ENCODE assay signal across 8 mouse cellular contexts in genomic region chr6:50536461-50536892, GRCm38 (mm10). TPM values are rescaled to one million over a fixed set of nuclear protein-coding genes. Genes with fewer than 3 reads are reported as not detected.
DNase-seq lines count a peak whose midpoint lies in the region; ATAC-seq and TF ChIP-seq lines count a peak whose summit lies in the region.

No protein-coding gene starts in this region.

- H3K4me3 ChIP-seq in bone marrow, adult 2 months (replicated peaks; ENCODE audit: control insufficient read depth, low read depth, low read length) = no peak overlapping the region
- no peak overlapping the region for H3K4me3 ChIP-seq in embryonic facial prominence, embryonic 15.5 days (replicated peaks)
- H3K4me3 ChIP-seq in heart, embryonic 10.5 days = no peak overlapping the region
- H3K4me3 ChIP-seq in kidney, embryonic 15.5 days (replicated peaks) = no peak overlapping the region
- no peak overlapping the region for H3K4me3 ChIP-seq in liver, embryonic 11.5 days (ENCODE audit: low read depth, low read length)
- H3K4me3 ChIP-seq in stomach, embryonic 14.5 days (ENCODE audit: low read depth, low read length) = no peak overlapping the region

- no peak overlapping the region for H3K9ac ChIP-seq in embryonic facial prominence, embryonic 15.5 days
- H3K9ac ChIP-seq in kidney, embryonic 15.5 days = no peak overlapping the region
- H3K9ac ChIP-seq in liver, embryonic 11.5 days (ENCODE audit: low read depth, low read length) = no peak overlapping the region
- H3K9ac ChIP-seq in stomach, embryonic 14.5 days (replicated peaks; ENCODE audit: low read depth, low read length) = no peak overlapping the region

- TF ChIP-seq POLR2A in bone marrow, adult 2 months (IDR thresholded peaks at IDR 0.05; ENCODE audit: borderline replicate concordance, control insufficient read depth, low read depth, low read length) = no peak

- ATAC-seq in embryonic facial prominence, embryonic 15.5 days (ENCODE audit: insufficient number of reproducible peaks, low FRiP score, low TSS enrichment, low read depth) = peak; percentile 48; the same call in 1 of the 2 replicates
- ATAC-seq in kidney, embryonic 15.5 days (replicated peaks; ENCODE audit: low FRiP score) = peak; percentile 69
- peak; percentile 47; the same call in 1 of the 2 replicates for ATAC-seq in liver, embryonic 11.5 days (replicated peaks; ENCODE audit: low FRiP score)
- ATAC-seq in stomach, embryonic 14.5 days (ENCODE audit: insufficient number of reproducible peaks, insufficient read depth, low FRiP score, low read depth) = peak; percentile 60; the same call in 1 of the 2 replicates

- DNase-seq in A20 (ENCODE audit: low read depth, low spot score) = peak; percentile 80
- peak; percentile 89 for DNase-seq in heart, embryonic 10.5 days (ENCODE audit: low spot score)
- DNase-seq in liver, embryonic 11.5 days (ENCODE audit: low spot score) = peak; percentile 70
- DNase-seq in naive thymus-derived CD4-positive, alpha-beta T cell, adult 2 months (ENCODE audit: low read depth) = peak; percentile 86

- no peaks in the 10 kb centered on the region for H3K36me3 ChIP-seq in embryonic facial prominence, embryonic 15.5 days
- H3K36me3 ChIP-seq in heart, embryonic 10.5 days = no peaks in the 10 kb centered on the region
- H3K36me3 ChIP-seq in kidney, embryonic 15.5 days = no peaks in the 10 kb centered on the region
- no peaks in the 10 kb centered on the region for H3K36me3 ChIP-seq in liver, embryonic 11.5 days (ENCODE audit: control insufficient read depth, insufficient read depth, low read length)
- H3K36me3 ChIP-seq in stomach, embryonic 14.5 days (ENCODE audit: control insufficient read depth, insufficient read depth, low read length) = no peaks in the 10 kb centered on the region

- H3K27ac ChIP-seq in bone marrow, adult 2 months (ENCODE audit: control insufficient read depth, insufficient read depth, low read depth, low read length, poor library complexity) = no peak overlapping the region
- H3K27ac ChIP-seq in embryonic facial prominence, embryonic 15.5 days (replicated peaks) = no peak overlapping the region
- no peak overlapping the region for H3K27ac ChIP-seq in heart, embryonic 10.5 days
- H3K27ac ChIP-seq in kidney, embryonic 15.5 days = 0 out of 2 replicates have a peak overlapping the region, but pooled peaks have one; percentile 22
- H3K27ac ChIP-seq in liver, embryonic 11.5 days (ENCODE audit: low read depth, low read length) = no peak overlapping the region
- H3K27ac ChIP-seq in stomach, embryonic 14.5 days (ENCODE audit: low read length) = no peak overlapping the region

- WGBS in bone marrow, adult 2 months = 6% methylated on average over 7 of the region's 7 CpGs
- WGBS in embryonic facial prominence, embryonic 15.5 days = 3% methylated on average over 7 of the region's 7 CpGs
- WGBS in heart, embryonic 10.5 days = 12% methylated on average over 7 of the region's 7 CpGs
- WGBS in kidney, embryonic 15.5 days = 9% methylated on average over 7 of the region's 7 CpGs
- WGBS in liver, embryonic 11.5 days = 12% methylated on average over 7 of the region's 7 CpGs
- 9% methylated on average over 7 of the region's 7 CpGs for WGBS in stomach, embryonic 14.5 days

- H3K4me2 ChIP-seq in embryonic facial prominence, embryonic 15.5 days (replicated peaks) = peak overlapping the region; percentile 24
- no peak overlapping the region for H3K4me2 ChIP-seq in kidney, embryonic 15.5 days
- no peak overlapping the region for H3K4me2 ChIP-seq in liver, embryonic 11.5 days
- no peak overlapping the region for H3K4me2 ChIP-seq in stomach, embryonic 14.5 days (replicated peaks; ENCODE audit: low read depth, low read length)

- H3K4me1 ChIP-seq in bone marrow, adult 2 months (ENCODE audit: control insufficient read depth, insufficient read depth, low read length) = peaks cover 2% of the 10 kb centered on the region
- peaks cover 3% of the 10 kb centered on the region for H3K4me1 ChIP-seq in embryonic facial prominence, embryonic 15.5 days
- 0 out of 2 replicates have a peak, but pooled peaks cover 8% of the 10 kb centered on the region for H3K4me1 ChIP-seq in heart, embryonic 10.5 days
- peaks cover 6% of the 10 kb centered on the region; the same call in 1 of the 2 replicates for H3K4me1 ChIP-seq in kidney, embryonic 15.5 days
- no peaks in the 10 kb centered on the region for H3K4me1 ChIP-seq in liver, embryonic 11.5 days (replicated peaks; ENCODE audit: control insufficient read depth, insufficient read depth, low read length)
- H3K4me1 ChIP-seq in stomach, embryonic 14.5 days (ENCODE audit: control insufficient read depth, insufficient read depth, low read length) = no peaks in the 10 kb centered on the region

- peak; percentile 89 for TF ChIP-seq CTCF in bone marrow, adult 2 months (IDR thresholded peaks at IDR 0.05; ENCODE audit: control insufficient read depth, insufficient read depth, low read length)

- no peaks in the 10 kb centered on the region for H3K27me3 ChIP-seq in embryonic facial prominence, embryonic 15.5 days
- H3K27me3 ChIP-seq in heart, embryonic 10.5 days (ENCODE audit: insufficient read depth, poor library complexity, severe bottlenecking) = no peaks in the 10 kb centered on the region
- H3K27me3 ChIP-seq in kidney, embryonic 15.5 days = no peaks in the 10 kb centered on the region
- no peaks in the 10 kb centered on the region for H3K27me3 ChIP-seq in liver, embryonic 11.5 days (replicated peaks; ENCODE audit: control insufficient read depth, insufficient read depth, low read length)
- no peaks in the 10 kb centered on the region for H3K27me3 ChIP-seq in stomach, embryonic 14.5 days (ENCODE audit: control insufficient read depth, insufficient read depth, low read length)

- H3K9me3 ChIP-seq in embryonic facial prominence, embryonic 15.5 days (replicated peaks) = no peaks in the 10 kb centered on the region
- H3K9me3 ChIP-seq in heart, embryonic 10.5 days = no peaks in the 10 kb centered on the region
- no peaks in the 10 kb centered on the region for H3K9me3 ChIP-seq in kidney, embryonic 15.5 days (replicated peaks)
- H3K9me3 ChIP-seq in liver, embryonic 11.5 days (ENCODE audit: control insufficient read depth, low read length) = no peaks in the 10 kb centered on the region
- H3K9me3 ChIP-seq in stomach, embryonic 14.5 days (ENCODE audit: control insufficient read depth, low read depth, low read length) = no peaks in the 10 kb centered on the region

RNA-seq across cellular contexts. Expression of gene Cycs, which starts 29.9 kb away (rescaled TPM):
- polyA plus RNA-seq in bone marrow, adult 2 months (2011; ENCODE audit: insufficient read depth, insufficient read length, low replicate concordance, missing spikeins) = 7.3 and 50.4 TPM in 2 replicates
- polyA plus RNA-seq in embryonic facial prominence, embryonic 15.5 days (2015; fragmentation: Nextera tagmentation; extraction: Ambion mirVana) = 51.6 and 55.3 TPM in 2 replicates
- polyA plus RNA-seq in heart, embryonic 10.5 days (2016; fragmentation: Nextera tagmentation; extraction: Ambion mirVana) = 149 and 180 TPM in 2 replicates
- polyA plus RNA-seq in kidney, embryonic 15.5 days (2015; fragmentation: Nextera tagmentation; extraction: Ambion mirVana) = 79.5 and 88.2 TPM in 2 replicates
- polyA plus RNA-seq in liver, embryonic 11.5 days (2014; fragmentation: Nextera tagmentation; extraction: Ambion mirVana) = 83.6 and 84.2 TPM in 2 replicates
- polyA plus RNA-seq in stomach, embryonic 14.5 days (2014; fragmentation: Nextera tagmentation; extraction: Ambion mirVana) = 54.7 and 58.0 TPM in 2 replicates

RNA-seq across cellular contexts. Expression of gene 4921507P07Rik, which starts 60.0 kb away (rescaled TPM):
- 1.0 TPM in 1 of 2 replicates, not detected in the other for polyA plus RNA-seq in bone marrow, adult 2 months (2011; ENCODE audit: insufficient read depth, insufficient read length, low replicate concordance, missing spikeins)
- 0.26 and 0.49 TPM in 2 replicates for polyA plus RNA-seq in embryonic facial prominence, embryonic 15.5 days (2015; fragmentation: Nextera tagmentation; extraction: Ambion mirVana)
- 0.44 and 0.49 TPM in 2 replicates for polyA plus RNA-seq in heart, embryonic 10.5 days (2016; fragmentation: Nextera tagmentation; extraction: Ambion mirVana)
- 0.98 and 1.1 TPM in 2 replicates for polyA plus RNA-seq in kidney, embryonic 15.5 days (2015; fragmentation: Nextera tagmentation; extraction: Ambion mirVana)
- 0.15 and 0.25 TPM in 2 replicates for polyA plus RNA-seq in liver, embryonic 11.5 days (2014; fragmentation: Nextera tagmentation; extraction: Ambion mirVana)
- polyA plus RNA-seq in stomach, embryonic 14.5 days (2014; fragmentation: Nextera tagmentation; extraction: Ambion mirVana) = 1.3 TPM in 2 replicates
